Mouse (Mus musculus): ENCODE results near the gene Ikzf3. TPM values are rescaled to one million over a fixed set of nuclear protein-coding genes. Genes with fewer than 3 reads are reported as not detected.

The Ikzf3 gene
- total RNA-seq, 2 experiments from 2014 or later = 0.09 to 0.93 TPM

- no peak for DNase-seq
Observed at GRCm38 (mm10) chr11:98472696-98473095, 73.1 kb downstream of the Ikzf3 start.

GRCm38 (mm10) chr11:98470795-98471194, 75.0 kb downstream of the Ikzf3 start:
- DNase-seq = no peak

GRCm38 (mm10) chr11:98469761-98470714, 75.8 kb downstream of the Ikzf3 start:
- no peak for DNase-seq

GRCm38 (mm10) chr11:98464516-98464915, 81.3 kb downstream of the Ikzf3 start:
- no peak for DNase-seq

GRCm38 (mm10) chr11:98463911-98464310, 81.9 kb downstream of the Ikzf3 start:
- no peak for DNase-seq

- DNase-seq = no peak
Observed at GRCm38 (mm10) chr11:98462255-98462654, 83.6 kb downstream of the Ikzf3 start.

GRCm38 (mm10) chr11:98461109-98461720, 84.6 kb downstream of the Ikzf3 start:
- no peak for DNase-seq

- DNase-seq = no peak
Observed at GRCm38 (mm10) chr11:98459860-98460259, 86.0 kb downstream of the Ikzf3 start.

- no peak for DNase-seq
Observed at GRCm38 (mm10) chr11:98459071-98459741, 86.6 kb downstream of the Ikzf3 start.

- DNase-seq = no peak
Observed at GRCm38 (mm10) chr11:98458121-98458990, 87.5 kb downstream of the Ikzf3 start.

GRCm38 (mm10) chr11:98457367-98458120, 88.3 kb downstream of the Ikzf3 start:
- peak; percentile 89 for DNase-seq

- DNase-seq = no peak
Observed at GRCm38 (mm10) chr11:98456945-98457344, 88.9 kb downstream of the Ikzf3 start.

GRCm38 (mm10) chr11:98456545-98456944, 89.3 kb downstream of the Ikzf3 start:
- no peak for DNase-seq

GRCm38 (mm10) chr11:98455484-98455883, 90.3 kb downstream of the Ikzf3 start:
- DNase-seq = no peak

- no peak for DNase-seq
Observed at GRCm38 (mm10) chr11:98449921-98450771, 95.7 kb downstream of the Ikzf3 start.

- no peak for DNase-seq
Observed at GRCm38 (mm10) chr11:98449419-98449818, 96.4 kb downstream of the Ikzf3 start.

- DNase-seq = no peak
Observed at GRCm38 (mm10) chr11:98448191-98448790, 97.5 kb downstream of the Ikzf3 start.

GRCm38 (mm10) chr11:98447475-98447834, 98.4 kb downstream of the Ikzf3 start:
- no peak for DNase-seq

GRCm38 (mm10) chr11:98446562-98447474, 99.0 kb downstream of the Ikzf3 start:
- DNase-seq = no peak

Measured in gastrocnemius, postnatal 10 days (tissue).